Mouse (Mus musculus) megakaryocyte, embryonic 14.5 days (primary cell): ENCODE measurements at regions not wholly inside any gene's neighbourhood (a gene's known extent, or its start where the extent isn't known, plus 50 kb on each side); places are given as distances from the start of the nearest gene placed in this dataset.

Source experiments
- FLI1 ChIP-seq: IDR thresholded peaks from 2 replicates; pipeline ENCODE4 v1.6.1; 2012; ENCODE audit warnings: low read length, inconsistent platforms, mixed read lengths
- GATA1 ChIP-seq: IDR thresholded peaks from 3 replicates; pipeline ENCODE4 v1.6.1; 2012; ENCODE audit warnings: mixed read lengths, low read length, inconsistent platforms, borderline replicate concordance

DNA sequence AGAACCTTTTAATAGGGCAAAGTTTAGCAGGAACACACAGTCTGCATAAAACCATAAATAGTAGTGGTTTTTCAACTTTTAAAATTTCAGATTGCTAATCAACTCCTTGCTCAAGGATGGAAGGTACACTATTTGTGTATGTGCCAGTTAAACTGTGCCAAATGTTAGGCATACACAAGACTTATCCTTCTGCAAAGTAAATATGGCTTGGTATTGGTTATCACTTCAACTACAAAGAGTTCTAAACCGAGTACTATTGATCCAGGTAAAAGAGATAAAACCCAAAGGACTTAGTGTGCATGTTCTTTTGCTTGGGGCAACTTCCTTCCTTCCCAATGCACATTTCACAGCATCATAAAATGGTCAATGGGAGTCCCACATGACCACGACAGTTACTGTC, 1200.2 kb downstream of the Gsdmc2 start:
- TF ChIP-seq GATA1: no peak
- no peak for TF ChIP-seq FLI1
